Mouse (Mus musculus) kidney, adult 18-20 months (tissue): Measurements from ENCODE around the gene 2210408I21Rik.
A peak's percentile ranks its signal among the peaks of the same experiment; 100 is the strongest.
"Not testable (repeated sequence)": the region's sequence is repeated elsewhere in the genome, so short reads cannot be mapped to it uniquely, and the experiment has no call there.

Experiments
- DNase-seq: peaks from one replicate; pipeline ENCODE4 v3.0.0; 2021

Gene 2210408I21Rik

DNA sequence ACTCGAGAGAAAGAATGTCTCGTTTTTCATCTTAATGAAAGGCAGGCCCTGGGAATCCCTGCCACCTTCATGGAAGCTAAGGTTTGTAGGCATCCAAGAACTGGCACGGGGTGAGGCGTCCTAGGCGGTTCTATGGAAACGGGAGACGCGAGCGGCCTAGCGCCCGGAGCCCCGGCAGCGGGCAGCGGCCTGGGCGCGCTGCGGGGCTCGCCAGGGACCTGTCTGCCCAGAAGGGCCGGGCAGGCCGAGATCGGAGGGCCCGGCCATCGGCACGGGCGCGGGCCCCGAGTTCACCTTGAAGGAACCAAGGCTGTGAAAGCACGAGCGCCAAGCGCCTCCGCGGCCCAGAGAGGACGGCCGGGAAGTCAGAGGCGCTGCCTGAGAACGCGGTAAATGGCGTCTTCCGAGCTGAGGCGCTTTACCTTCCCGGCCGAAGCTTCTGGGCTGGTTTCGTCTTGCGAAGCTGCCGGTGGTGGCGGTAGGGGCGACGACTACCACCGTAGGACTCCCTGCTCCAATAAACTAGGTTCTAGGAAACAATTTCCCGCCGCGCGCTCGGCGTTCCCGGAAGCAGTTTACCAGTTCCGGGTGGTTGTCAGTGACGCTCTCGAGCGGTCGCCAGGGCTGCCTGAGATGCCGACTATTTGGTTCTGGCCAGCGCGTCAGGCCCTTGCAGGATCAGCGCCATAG, at the start of gene 2210408I21Rik, which contains the start of gene Slf1:
Gene 2210408I21Rik (plus strand): TSS at position 610 of the 690 bp plus-strand sequence.
Gene Slf1 (minus strand): TSS at position 543 of the 690 bp plus-strand sequence.
- DNase-seq, result peak; percentile 91

DNA sequence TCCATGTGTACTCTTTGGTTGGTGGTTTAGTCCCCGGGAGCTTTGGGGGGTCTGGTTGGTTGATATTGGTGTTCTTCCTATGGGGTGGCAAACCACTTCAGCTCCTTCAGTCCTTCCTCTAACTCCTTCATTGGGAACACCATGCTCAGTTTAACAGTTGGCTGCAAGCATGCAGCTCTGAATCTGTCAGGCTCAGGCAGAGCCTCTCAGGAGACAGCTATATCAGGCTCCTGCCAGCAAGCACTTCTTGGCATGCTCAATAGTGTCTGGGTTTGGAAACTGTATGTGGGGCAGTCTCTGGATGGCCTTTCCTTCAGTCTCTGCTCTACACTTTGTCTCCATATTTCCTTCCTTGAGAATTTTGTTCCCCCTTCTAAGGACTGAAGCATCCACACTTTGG, 42.5 kb upstream of the 2210408I21Rik start:
- DNase-seq, result not testable (repeated sequence)

DNA sequence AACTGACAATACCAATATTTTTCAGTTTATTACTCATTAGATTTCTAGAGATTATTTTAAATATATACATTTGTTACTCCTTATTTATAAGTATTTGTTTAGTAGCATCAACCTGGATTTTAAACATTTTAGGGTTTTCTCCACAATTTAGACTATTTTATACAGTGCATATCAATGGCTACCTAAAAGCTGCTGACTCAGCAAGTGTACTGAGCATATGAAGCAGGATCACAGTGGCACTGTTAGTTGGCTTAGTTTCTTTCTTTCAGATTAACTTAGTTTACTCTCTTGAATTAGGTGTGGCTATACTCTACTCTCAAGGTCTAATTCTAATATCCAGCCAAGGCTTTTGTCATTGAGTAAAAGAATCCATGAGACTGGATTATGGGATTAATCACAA, 27.6 kb upstream of the 2210408I21Rik start:
- no peak for DNase-seq

DNA sequence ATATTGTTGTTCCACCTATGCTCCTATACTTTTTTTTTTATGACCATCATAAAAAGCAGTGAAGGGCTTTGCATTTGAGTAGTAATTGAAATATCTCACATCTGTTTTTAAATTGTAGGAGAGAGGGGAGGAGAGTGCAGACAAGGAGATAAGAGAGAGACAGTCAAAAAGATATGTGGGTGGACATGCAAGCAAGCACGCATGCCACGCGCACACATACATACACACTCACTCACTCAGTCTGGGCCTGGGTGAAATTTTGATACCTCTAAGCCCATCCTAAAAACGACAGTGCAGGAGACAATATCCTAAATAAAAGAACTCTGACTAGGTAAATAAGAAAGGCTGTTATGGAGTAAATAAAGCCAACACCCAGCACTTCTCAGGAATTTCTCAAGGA, 16.6 kb upstream of the 2210408I21Rik start:
- no peak for DNase-seq

DNA sequence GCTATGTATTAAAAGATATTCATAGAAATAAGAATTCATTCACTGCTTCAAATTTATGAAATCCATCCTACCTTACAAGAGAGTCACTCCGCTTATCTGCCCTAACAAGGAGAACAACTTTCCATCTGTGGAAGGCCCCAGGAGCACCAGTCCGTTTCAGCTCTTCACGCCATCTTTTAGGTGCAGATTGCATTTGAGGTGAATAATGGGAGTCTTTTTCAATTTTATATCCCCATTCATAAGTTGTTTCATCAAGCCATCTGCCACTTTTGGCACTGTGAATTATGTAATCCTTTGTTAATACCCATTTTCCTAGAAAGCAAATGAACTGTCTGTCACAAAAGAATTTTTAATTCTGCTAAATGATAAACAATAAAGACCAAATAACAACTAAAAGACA, 10.2 kb upstream of the 2210408I21Rik start:
- DNase-seq, result no peak

DNA sequence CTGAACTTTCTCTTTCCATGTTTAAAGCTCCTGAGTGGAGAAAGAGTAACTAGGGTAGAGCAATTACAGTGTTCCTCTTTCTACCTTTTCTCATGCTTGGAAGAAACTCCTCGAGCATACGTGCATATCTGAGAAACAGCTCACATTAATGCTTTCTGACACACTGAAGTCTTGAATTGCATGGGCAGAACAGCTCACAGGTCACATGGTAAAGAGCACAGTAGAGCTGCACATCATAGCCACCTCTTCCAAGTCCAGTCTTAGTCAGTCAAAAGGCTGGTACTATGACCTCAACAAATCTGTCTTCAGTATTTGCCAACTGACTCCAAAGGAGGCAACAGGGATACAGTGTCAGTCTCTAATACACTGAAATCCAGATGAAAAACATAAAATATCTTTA, 7.1 kb upstream of the 2210408I21Rik start:
- DNase-seq, result no peak

DNA sequence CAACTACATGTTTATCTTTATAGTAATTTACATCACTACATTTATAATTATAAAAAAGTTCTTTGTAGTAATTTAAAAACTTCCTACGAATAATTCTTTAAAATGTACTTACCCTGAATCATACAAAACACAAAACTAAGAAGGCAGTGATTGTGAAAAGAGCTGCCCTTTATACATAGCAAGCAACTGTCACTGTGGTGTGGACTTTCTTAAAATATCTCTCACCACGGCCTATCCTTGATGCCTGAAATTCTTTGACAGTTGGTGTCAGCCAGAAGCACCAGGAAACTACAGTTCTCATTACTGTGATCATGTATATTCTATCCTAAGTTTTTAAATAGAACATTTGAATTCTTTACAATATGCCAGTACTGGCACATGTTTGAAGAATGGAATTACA, 4.2 kb upstream of the 2210408I21Rik start:
- DNase-seq, result no peak

DNA sequence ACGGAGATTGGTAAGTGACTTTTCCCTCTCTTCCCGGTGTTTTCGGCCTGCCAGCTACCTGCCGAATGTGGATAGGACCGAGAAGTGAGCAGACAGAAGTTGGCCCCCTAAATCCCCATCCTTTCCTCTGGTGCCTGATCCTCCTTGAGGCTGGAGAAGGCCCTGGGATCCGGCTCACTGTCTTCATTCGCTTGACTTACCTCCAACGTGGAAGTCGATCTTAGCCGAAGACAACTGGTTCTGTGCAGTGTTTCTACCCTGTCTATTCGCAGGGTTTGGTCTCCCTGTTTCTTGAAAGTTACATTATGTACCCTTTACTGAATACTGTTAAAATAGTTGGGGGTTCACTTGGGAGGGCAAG, 261 bp downstream of the 2210408I21Rik start:
- DNase-seq, result no peak

DNA sequence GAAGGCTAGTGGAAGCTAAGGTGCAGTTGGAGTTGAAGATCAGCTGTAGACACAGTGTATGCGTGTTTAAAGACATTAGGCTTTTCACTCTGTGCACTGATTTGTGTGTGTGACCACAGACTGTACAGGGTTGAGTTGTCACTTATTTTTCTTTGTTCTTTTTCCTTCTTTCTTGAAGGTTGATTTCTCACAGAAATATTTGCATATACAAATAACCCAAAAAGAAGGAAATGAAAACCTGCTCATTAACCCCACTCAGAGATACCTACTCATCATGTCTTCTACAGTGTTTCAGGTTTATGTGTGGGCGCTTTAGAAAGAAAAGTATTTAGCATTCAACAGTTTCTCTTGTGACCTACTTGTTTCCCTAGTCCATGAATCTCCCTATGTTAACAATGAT, 5.5 kb downstream of the 2210408I21Rik start:
- no peak for DNase-seq

DNA sequence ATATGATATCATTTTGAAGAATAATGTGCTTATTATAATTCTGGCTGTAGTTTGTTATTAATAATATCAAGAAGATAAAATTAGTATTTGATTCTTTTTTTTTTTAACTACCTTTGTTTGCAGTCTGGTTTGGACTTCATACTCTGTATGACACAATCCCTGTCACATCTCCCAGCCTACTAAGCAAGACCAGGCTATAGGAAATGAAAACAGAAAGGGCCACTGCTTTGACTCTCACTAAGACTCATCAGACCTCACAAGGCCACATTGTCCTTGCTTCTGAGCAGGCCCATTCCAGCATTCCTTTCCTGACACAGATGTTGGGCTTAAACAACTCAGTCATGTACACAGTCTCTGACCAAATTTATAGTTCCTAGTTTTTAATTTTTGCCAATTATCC, 42.6 kb downstream of the 2210408I21Rik start:
- no peak for DNase-seq

DNA sequence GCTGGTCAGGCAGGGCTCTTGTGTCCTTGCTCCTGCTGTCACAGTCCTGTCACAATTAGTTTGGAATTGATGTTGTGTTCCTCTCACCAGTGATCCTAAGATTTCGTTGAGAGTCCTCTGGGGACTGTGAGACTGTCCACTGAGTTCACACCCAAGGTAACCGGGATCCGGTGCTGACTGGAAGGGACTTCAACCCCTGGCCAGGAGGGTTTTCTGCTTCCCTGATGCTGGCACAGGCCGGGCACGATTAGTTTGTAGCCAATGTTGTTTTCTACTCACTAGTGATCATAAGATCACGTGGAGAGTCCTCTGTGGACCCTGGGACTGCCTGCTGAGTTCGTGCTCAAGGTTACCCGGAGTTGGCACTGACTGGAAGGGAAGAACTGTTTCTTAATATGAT, 55.3 kb downstream of the 2210408I21Rik start:
- DNase-seq, result no peak

DNA sequence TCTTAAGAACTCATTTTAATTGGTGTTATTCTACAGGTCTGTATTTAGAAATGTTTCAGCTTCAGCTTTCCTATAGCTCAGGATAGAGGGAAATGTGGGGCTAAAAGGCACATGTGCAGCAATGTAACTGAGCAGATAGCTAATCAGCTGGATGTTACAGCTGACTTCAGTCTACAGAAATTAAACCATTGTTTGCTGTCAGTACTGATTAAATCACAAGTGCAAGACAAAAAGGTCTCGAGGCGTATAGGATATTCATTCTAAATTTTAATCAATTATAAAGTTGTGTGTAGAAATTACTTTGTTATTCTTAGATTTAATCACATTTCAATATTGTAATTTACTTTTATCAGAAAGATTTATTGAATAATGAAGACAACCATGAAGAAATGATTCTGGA, 56.9 kb downstream of the 2210408I21Rik start:
- DNase-seq, result no peak

DNA sequence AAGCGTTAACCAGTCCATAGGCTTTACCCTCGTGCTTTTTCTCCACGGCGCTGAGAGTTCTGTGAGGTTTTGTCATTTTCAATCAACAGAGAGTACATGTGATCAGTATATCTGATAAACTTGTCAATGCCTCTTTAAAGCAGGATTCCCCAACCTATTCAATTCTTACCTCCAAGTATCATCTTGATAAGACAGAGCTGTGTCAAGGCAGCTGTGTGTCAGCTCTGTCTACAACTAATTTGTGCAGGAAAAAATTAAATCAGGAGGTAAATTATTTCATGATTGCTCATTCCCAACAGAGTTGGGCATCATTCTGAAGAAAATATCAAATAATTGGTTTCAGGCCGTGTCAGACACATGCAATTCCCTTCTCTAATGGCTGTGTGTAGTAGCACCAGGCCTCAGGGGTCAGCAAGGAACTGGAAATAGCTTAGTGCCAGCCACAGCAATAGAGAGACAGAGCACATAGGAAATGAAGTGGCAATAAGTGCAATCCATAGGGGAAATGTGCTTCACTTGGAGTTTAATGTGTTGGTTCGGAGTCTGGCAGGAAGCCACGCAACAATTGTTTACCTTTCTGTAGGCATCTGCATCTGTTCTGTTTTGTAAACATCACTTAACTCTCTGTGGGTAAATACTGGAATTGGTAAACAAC, 73.6 kb downstream of the 2210408I21Rik start:
- DNase-seq, result no peak

DNA sequence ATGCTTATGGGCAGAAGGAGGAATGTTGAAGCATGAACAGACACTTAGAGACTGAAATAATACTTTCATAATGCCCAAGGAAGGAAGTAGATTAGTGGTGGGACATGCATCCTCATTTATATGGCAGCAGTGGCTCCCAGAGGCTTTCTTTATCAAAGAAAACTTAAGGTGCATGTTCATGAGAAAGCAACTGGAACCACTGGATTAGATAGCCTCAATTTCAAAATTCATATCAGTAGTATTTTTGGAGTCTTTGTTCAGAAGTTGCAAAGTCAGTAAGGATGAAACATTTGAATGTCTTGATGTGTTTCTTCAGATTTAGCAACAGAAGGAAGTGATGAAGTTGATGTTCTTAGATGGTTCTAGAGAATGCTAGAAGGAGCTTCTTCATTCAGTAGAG, 77.9 kb downstream of the 2210408I21Rik start:
- DNase-seq, result no peak

DNA sequence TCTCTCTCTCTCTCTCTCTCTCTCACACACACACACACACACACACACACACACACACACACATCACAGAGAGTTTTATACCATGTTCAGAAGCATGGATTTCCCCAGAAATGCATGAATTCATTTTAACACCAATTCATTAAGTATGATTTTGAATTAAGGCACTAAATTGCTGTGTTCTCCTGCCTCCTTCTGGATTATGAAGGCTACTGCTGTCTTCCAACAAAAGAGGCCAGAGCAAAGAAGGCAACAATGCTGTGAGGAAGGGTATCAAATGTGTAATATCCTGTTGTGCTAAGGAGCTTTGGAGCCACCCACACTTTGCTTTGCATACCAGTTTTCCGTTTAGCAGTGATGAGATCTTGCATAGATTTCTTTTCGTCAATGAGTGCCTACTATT, 80.1 kb downstream of the 2210408I21Rik start:
- no peak for DNase-seq

DNA sequence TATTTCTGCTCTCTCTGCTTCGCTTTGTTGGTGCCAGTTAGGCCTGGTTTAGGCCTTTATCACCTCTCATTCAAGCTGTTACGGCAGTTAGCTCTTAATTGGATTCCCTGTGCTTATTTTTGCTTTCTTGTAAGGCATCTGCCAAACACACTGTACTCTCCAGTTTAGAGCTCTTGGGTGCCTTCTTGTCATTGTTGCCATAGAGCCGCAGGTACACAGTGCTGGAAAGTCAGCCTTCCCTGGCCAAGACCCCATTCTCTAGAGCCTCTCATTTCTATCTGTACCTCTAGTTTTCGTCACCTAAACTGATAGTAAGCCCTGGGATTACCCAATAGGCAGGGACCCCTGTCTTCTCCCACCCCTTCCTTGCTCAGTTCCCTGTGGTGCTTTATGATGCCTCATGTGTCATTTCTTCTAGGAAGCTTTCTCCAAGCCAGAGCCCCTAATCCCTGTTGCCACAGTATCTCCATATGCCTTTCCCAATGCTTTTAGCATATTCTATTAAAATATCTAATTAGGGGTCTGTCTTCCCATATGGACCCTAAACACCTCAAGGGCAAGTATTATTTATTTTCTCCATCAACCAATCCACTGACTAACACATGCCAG, 82.4 kb downstream of the 2210408I21Rik start:
- no peak for DNase-seq

DNA sequence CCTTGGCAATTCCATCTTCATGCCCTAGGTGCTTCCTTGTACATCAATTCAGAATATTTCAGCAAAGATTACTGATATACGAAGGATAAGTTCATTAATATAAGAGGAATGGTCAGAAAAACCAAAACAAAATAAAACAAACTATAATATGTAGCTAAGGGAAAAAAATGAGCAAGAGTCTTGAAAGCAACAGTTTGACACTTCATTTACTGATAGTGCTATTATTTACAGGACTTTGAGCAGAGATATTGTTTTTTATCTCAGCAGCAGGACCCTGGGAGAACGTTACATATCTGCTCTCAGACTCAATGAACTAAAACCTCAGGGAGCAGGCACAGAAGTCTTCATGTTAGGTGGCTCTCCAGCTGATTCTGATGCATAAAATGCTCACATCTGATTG, 85.7 kb downstream of the 2210408I21Rik start:
- no peak for DNase-seq

DNA sequence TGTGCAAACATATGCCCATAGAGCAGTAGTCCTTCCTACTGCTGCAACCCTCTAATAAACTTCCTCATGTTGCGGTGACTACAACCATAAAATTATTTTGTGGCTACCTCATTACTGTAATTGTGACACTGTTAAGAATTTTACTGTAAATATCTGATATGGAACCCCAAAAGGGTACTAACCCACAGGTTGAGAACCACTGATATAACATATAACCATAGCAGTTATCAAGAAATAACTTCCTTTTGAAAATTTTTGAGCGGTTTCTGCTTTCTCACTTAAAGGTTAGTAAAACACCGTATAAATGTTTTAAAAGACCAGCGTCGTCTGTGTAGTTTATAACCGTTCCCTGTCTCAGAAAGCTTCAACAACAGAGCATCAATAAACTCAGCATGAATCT, 121.2 kb downstream of the 2210408I21Rik start:
- no peak for DNase-seq

DNA sequence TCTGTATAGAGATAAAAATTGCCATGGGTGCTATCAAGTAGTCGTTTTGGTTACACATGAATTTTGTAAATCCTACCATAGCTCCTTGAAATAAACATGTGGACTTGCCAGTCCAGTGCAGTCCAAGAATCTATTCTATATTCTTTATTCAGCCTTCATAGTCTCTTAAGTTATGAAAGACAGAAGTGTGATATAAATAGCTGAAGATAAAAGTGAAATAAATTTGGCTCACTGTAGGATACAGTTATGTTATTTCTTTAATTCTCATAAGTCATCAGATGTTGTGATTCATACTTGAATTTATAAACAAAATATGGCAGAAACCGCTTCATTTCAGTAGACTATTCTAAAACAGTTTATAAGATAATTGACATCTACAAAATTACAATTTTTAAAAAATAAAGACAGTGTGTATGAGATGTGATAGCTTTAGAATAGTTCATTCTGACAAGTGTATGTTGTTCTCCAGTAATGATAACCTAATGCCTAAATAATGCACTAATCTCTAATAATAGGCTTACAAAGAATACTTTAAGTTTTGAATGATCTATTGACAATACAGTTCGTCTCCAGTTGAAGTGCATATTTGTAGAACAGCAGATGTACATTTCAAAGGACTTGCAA, 127.5 kb downstream of the 2210408I21Rik start:
- no peak for DNase-seq

DNA sequence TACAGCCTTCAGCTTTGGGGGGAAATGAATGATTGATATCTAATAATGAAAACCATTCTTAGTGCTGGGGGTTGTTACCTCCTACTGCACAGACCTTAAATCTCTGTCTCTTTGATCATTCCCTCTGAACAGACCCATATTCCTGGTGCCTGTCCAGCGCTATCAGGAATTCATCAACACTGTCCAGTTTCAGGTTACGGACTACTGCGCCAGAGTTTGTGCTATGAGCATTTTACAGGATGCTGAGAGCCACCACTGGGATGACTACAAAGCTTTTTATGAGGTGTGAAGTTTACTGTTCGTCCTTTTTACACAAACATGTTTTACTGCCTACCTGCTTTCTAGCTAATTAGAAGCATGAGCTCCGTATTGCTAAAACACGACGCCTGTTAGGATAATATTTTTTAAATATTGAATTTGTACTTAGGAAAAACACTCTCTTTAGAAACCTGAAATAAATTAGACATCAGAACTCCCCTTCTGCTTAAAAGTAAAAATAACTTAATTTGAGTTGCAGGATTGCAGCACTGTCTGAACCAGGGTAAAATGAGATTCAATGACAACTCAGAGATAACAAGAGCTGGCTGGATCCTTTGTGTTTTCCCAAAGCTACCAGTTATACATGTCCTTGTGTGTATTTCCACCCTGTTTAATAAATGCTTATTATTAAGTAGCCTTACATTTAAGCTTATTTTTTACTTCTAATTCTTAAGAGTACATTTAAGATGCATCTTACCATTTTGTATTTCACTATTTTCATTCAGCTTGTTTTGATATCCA, 128.2 kb downstream of the 2210408I21Rik start:
- no peak for DNase-seq

DNA sequence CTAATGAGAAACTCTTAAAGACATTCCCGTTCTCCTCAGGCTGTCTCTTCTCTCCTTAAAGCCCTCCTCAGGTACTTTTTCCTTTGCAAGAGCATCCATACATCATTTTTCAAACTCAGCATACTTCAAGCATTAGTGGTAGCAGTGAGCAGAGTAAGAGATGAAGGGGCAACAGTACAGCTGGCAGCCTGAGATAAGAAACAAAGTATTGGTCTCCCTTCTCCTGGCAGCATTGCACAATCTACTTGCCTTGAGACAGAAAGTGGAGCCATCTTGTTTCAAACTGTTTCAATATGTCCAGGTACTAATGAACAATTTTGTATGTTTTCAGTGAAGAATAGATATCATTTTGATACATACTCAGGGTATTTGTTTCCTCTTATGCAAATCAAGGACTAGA, 129.1 kb downstream of the 2210408I21Rik start:
- DNase-seq, result no peak

DNA sequence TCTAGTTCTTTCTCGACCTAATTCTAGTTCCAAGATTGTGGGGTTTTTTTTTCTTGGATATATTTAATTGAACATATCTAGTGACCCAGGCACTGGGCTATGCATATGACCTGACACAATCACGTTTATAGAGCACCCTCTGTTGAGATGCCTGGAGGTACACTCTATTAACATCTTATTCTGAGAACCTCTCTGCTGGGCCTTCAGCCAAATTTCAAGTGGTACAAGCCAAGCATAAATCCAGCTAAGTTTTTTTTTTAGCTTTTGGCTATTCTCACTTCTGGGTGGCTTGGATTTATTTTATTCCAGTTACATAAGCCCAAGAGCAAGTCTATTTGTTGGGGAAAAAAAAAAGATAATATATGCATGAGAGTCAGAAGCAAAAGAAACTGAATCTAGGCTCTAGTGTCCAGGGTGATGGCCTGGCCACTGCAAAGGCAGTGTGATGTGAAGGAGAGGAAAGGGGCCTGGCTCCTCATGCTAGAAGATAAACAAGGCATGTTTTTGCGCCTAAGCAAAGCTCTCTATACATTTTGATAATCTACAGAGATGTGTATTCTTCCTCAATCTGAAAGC, 139.9 kb downstream of the 2210408I21Rik start:
- no peak for DNase-seq
